Mouse (Mus musculus): ENCODE measurements around the gene Gm21976.
A peak's percentile ranks its signal among the peaks of the same experiment; 100 is the strongest.

The Gm21976 gene

DNA sequence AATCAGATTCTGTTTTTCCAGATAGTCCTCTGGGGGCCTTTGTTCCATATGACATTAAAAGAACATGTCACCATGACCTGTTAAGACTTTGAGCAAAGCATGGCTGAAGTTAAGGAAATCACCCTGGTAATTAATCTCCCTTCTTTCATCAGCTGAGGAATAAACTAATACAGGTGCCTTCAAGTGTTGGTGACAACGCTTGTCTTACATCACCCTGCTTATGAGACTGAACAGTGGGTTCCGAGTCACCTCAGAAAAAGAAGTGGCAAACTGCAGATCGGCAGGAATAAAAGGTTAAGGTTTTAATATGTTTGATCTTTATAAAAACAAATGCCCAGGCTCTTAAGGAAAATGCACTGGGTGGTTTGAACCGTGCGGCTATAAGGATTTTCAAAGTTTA lies at the start of gene Gm21976:
TSS of gene Gm21976 (plus strand) at position 202 of the 400 bp plus-strand sequence.
- DNase-seq (ENCODE audit: low read depth, low spot score) = no peak

DNA sequence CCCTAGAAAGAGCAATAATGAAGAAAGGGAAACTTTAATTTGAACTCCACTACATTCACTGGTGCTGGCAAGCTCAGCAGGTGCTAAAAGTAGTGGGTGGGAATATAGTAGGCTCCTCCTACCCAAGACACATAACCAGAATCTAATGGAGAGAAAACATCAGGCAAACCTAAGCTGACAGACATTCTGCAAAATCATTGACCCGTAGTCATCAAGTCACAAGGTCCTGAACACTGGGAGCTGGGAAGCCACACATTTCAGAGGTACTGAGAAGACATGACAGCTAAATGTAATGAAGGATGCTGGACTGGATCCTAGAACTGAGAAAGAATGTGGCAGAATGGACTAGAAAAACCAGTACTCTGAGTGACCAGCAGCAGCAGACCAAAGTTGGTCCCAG lies 49.2 kb upstream of the Gm21976 start:
- no peak for DNase-seq (ENCODE audit: low read depth, low spot score)

DNA sequence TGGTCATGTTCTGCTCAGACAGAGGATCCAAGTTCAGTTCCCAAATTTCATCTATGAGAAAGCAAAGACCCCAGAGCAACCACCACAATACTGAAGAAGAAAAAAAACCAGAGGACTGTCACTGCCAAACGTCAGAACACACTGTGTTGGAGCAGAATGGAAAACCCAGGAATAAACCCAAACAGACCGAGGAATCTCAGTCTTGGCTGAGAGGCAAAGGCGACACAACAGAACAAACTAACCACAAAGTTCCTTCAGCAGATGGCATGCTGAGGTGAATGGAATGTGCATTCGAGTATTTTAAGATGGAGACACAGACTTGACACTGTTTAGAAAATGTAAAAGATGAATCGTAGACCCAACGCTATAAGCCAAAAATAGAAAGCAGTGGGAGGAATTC lies 44.2 kb upstream of the Gm21976 start:
- no peak for DNase-seq (ENCODE audit: low read depth, low spot score)

DNA sequence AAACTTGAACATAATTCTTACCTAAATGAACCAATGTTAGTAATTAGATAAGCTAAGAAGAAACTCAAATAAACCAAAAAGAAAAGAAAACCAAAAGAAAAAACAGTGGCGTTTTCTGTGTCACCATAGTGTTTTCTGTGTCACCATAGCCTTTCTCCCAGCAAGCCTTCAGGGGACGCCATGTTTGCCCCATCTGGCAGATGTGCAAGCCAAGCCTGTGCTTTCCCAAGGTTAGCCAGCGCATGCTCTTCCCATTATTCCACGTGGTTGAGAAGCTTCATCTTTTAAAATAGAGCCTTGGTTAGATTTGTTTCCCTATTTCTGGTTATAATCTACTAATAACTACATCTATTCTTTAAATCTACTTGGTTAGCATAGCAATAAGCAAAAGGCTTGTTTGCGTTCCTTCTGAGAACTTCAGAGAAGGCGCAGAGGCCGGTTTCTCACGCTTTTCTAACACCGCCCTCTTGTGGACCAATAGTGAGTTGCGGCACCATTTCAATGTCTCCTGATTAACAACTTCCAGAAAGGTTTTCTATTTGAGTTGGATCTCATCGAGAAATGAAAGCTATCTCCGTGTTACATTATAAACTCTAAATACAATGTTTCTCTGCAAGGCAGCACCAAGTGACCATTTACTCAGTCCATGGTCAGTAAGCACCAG lies 39.6 kb upstream of the Gm21976 start:
- DNase-seq (ENCODE audit: low read depth, low spot score) = no peak

DNA sequence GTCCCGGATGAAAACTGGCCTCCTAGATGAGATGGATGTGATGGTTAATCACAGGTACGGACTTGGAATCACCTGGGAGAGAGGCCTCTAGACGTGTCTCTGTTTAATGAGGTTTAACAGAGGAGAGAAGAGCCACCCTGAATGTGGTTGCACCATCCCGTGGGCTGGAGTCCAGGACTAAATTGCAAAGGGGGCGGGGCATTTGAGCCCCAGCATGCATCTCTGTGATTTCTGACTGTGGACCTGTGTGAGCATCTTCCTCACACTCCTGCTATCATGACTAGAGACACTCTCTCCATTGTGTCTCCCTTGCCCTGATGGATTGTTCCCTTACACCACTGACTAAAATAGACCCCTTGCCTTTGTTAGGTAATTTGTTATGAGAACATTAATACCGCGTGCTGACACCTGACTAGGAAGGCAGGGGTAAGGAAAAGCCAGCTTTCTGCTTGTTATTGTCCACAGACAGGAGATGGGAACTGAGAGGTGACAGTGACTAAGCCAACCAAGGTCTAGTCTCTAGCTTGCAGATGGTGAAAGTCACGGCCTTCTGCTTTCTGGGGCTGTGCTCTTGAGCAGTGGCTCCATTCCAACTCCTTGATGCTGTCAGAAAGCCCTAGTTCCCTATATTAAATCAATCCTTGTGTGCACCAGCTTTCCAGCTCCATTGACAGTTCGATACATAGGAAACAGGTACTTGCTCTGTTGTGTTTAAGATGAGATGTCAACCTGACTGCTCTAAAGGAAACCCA lies 38.0 kb upstream of the Gm21976 start:
- no peak for DNase-seq (ENCODE audit: low read depth, low spot score)

DNA sequence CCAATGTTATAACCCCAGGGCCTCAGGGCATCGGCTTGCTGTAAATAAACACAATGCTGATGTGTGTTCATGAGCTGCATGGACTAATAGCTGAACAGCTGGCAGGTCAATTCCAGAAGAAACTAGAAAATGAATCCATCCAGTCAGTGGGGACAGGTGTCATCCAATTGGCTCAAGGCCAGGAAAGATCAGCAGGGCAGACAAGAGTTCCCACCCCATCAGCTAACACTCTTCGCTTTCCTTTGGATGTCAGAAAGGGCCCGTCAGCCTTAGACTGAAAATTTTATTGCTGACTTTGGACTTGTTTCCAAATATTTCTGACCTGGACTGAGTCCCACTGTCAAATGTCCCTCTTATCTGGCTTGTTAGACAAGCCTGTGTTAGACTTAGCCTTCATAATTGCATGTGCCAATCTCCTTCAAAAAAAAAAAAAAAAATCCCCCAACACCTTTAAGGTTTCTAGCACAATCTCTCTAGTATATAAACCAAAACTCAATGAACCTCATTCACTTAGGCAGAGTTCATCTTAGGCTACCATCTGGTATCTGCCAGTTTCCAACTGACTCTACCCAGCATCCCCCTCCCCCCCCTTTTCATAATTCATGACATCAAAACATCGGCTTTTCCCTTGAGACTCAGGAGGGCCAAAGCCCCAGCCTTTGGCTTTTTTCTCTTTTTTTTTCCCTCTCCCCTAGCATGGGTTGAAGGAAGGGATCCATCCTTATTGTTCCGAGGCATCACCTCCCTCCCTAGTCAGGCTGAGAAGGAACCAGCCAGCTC lies 34.9 kb upstream of the Gm21976 start:
- DNase-seq (ENCODE audit: low read depth, low spot score) = no peak

DNA sequence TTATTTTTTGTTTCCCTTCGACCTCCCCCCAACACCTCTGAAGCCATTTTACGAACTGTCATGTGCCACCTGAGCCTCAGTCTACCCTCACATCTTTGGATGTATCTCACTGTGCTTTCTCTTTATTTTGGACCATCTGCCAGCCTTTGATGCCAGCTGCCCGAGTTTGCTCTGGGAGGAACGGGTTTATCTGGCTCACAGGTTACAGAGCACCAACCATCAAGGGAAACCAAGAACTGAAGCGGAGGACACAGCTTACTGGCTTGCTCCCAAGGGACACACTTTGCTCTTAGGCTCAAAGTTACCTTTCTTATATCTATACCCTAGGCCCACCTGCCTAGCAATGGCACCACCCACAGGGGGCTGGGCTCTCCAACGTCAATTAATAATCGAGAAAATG lies 34.3 kb upstream of the Gm21976 start:
- DNase-seq (ENCODE audit: low read depth, low spot score) = no peak

DNA sequence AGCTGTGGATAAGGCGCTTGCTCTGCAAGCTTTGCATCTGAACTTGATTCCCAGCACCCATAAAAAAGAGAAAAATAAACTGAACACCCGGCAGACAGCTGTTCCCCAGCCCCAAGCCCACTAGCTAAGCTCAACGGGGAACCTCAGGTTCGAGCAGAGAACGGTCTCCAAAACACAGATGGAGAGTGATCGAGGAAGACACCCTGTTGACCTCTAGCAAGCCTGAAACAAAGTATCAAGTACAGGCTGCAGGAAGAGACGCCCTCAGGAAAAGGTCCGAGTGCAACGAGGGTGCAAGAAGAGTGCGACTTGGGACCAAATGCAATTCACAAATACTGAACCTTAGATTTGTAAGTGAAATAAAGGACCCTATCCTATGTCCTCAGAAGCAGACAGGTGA lies 30.1 kb upstream of the Gm21976 start:
- DNase-seq (ENCODE audit: low read depth, low spot score) = no peak

DNA sequence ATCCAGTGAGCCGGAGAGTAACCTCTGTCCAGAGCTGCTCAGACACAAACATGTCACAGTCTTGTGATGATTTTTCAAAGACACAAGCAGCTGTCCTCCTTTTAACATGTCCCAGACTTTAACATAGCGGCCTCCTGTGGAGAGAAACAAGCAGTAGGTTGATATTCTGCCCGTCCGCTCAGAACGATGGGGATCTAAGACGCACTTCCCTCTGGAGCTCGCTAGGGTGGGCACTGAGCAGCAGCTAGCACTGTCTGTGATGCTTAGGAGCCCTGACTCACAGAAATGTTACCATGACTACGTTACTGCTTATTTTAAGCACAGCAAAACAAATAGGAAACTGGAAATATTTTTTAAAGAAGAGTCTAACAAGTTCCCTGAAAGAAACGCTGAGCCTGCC lies 24.8 kb upstream of the Gm21976 start:
- no peak for DNase-seq (ENCODE audit: low read depth, low spot score)

DNA sequence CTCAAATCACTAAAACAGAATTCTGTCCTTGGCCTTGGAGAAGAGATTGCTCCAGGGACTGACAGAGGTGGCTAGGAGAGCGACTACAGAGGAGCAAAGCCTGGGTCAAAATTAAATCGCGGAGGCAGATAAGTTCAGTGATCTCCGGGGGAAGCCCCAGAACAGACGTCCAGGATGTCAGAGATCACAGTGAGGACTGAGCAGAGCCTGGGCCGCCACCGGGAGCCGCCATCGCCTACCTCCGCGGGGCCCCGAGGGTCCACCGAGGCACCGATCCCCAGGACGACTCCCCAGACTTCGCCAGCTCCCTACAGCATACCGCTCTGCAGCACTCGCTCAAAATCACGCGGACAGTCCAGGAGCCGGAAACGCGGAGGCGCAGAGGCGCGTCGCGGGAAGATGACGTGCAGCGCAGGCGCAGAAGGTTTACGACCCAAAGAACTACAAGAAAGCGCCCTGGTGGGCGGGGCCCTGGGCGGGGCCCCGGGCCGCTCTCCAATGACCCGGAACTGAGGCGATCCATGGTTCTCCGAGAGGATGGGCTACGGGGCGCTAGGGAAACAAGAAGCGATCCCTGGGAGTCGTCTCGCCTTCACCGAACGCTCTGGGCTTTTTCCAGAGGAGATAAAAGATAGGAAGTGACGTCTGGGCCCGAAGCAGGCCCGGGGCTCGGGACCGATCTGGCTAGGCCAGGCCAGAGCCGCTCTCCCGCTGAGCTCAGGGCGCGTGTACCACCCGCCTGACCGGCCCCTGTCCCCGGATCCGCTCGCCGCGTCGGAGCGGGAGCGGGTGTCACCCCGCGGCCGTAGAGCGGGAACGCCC lies 16.8 kb upstream of the Gm21976 start, which contains the start of the genes Utp15 and Ankra2:
TSS of gene Utp15 (minus strand) at position 406 of the 822 bp plus-strand sequence.
TSS of gene Ankra2 (plus strand) at position 439 of the 822 bp plus-strand sequence.
- DNase-seq (ENCODE audit: low read depth, low spot score) = peak; percentile 98

DNA sequence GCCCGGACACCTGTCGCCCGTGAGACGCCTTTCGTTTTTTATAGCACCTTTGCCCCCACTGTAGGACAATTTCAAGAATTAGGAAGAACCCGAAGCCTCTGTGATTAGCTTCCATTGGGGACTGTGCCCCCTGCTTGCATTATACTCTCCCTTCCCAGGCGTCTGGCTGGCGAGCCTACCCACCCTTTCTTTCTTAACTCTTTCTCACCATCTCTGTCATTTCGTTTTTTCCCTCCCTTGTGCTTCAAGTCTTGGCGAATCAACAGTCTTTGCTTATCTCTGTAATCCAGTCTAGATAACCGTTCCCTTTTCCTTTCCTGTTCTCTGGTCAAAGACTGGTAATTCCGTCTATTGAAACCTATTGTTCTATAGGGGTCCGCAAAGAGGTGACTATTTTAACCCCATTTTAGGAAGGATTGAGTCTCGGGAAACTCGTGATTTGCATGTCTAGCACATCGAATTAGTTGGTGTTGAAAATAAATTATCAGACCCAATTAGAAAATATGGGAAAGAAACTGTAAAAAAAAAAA lies 16.2 kb upstream of the Gm21976 start:
- no peak for DNase-seq (ENCODE audit: low read depth, low spot score)

DNA sequence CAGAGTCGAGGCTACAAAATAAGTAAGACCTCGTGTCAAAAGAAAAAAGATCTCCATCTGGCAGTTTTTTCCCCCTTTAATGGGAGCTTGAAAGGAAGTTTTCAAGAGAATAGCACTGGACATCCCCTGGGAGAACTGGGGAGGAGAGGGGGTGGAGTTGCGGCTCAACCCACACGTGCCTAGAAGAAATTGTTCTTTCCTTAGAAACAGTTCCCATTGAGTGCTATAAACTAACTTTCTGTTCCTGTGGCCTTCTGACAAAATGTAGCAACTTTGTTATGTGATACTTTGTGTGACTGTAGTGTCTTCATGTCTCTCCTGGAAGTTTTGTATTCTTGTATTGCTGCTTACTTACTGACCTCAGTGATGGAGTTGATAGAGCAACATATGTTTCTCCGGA lies 15.6 kb upstream of the Gm21976 start:
- no peak for DNase-seq (ENCODE audit: low read depth, low spot score)

DNA sequence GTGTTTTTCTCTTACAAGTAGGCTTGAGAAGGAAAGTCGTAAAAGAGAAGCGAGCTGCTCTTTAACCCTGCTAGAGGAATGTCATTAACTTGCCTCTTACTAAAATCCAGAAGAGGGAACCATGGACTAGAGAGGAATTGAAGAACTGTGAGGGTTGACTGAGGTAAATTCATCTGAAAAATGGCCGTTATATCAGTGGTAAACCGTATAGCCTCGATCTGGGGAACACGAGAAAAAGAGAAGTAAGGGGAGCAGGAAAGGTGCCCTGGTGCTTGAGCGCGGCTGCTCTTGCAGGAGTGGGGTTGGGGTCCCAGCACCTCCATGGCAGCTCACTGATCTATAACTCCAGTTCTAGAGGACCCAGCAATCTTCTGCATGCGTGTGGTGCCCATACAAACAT lies 5.7 kb upstream of the Gm21976 start:
- no peak for DNase-seq (ENCODE audit: low read depth, low spot score)

DNA sequence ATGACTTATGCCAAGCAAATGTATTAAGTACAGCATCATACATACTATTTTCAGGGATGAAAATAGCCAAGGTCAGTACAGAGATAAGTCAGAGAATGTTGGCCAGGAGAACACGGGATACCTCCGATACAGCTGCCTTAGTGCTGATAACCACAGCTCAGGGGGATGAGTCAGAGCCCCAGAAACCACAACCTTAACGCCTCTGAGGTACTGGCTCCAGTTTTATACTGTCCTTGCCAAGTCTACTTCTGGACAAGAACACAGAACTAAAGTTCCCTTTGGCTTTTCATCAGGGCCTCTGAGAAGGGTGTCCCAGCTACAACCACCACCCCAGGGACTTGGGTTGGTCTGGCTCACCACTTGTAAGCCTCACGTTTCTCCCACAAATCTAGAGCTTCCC lies 4.0 kb upstream of the Gm21976 start:
- DNase-seq (ENCODE audit: low read depth, low spot score) = no peak

DNA sequence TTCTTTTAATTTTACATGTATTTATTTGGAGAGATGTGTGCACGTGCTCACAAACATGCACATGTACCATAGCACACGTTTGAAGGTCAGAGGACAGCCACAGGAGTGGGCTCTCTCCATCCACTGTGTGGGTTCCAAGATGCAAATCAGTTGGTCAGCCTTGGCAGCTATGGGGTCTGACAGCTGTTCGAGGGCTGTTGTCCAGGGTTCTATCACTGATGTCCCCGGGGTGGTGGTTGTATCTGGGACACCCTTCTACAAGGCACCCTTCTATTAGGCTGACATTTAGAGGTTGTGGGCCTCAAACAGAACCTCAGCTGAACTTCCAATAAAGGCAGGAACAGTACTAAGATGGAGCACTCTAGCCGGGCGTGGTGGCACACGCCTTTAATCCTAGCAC lies 3.4 kb upstream of the Gm21976 start:
- DNase-seq (ENCODE audit: low read depth, low spot score) = no peak

DNA sequence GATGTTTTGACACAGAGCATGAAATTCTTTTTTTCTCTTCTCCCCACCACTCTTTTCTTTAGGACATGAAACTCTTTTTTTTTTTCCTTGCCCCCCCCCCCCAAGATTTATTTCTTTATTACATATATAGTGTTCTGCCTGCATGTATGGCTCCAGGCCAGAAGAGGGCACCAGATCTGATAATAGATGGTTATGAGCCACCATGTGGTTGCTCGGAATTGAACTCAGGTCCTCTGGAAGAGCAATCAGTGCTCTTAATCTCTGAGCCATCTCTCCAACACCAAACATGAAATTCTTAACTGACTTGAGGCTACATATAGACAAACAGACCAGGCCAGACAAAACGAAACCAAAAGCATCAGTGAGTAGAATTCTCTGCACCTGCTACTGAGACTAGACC lies 2.2 kb upstream of the Gm21976 start:
- DNase-seq (ENCODE audit: low read depth, low spot score) = no peak

DNA sequence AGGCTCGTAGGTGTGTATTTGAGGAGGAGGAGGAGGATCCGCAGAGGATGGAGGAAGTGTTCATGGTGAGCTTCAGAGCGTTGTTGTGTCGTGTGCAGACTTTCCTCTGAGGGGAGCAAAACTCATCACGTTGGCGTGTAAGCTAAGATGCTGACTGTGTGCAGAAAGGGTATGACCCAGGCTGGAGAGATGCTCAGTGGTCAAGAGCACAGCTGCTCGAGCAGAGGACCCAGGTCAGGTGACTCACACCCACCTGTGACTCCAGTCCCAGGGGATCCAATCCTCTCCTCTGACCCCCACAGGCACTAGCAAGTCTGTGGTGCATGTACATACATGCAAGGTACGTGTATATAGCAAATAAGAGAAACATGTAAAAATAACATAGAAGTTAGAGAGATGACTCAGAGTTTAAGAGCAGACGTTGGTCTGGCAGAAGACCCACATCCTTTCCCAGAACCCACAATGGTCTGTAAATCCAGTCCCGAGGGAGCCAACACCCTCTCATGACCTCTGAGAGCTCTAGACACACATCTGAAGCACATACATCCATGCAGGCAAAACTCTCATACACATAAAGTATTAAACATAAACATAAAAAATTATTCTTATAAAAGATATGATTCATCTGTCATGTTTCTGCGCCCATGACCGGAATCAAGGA lies 1.4 kb downstream of the Gm21976 start:
- DNase-seq (ENCODE audit: low read depth, low spot score) = no peak

DNA sequence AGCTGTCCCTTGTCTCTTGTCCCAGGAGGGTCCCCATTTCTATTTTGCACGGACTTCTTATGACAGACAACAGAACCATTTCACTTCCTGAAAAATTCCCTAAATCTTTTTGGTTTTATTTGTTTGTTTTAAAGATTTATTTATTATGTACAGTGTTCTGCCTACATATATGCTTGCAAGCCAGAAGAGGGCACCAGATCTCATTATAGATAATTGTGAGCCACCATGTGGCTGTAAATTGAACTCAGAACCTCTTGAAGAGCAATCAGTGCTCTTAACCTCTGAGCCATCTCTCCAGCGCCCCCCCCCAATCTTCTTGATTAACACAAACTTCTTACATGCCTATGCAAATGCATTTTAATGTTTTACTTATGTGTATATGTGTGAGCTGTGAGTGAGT lies 11.0 kb downstream of the Gm21976 start:
- no peak for DNase-seq (ENCODE audit: low read depth, low spot score)

DNA sequence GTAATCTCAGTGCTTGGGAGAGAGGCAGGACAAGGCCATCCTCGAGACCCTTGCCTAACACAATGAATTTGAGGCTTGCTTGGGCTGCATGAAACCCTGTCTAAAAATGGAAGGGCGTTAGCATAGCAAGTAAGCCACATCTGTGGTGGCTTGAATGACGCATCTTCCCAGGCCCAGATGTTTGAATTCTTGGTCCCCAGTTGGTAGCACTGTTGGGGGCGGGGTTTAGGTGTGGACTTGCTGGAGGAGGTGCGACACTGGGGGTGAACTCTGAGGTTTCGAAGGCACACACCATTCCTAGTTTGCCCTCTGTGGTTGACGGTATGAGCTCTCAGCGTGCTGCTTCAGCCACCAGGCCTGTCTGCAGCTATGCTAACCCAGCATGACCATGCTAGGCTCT lies 12.0 kb downstream of the Gm21976 start:
- no peak for DNase-seq (ENCODE audit: low read depth, low spot score)

DNA sequence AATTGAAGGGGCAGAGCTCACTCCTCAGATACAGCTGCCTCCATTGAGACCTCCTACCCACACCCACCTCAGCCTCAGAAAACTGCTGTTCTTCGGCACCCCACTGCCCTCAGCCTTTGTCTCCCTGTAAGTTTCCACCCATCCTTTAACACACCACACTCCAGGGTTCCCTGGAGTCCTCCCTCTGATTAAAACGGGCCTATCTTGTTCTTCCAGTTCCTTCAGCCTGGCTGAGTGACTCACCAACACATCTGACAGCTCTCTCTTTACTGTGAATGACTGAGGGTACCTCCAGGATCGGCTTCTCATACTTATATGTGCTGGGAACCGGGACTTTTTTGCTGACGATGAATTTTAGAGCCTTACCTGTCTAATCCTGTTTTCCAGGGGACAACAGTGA lies 16.4 kb downstream of the Gm21976 start:
- no peak for DNase-seq (ENCODE audit: low read depth, low spot score)

Measured in c-Kit-negative CD71-positive TER-119-positive erythroid progenitor cells, embryonic 14.5 days (primary cell).